Mouse (Mus musculus) T-helper 2 cell (primary cell): ENCODE results near the gene BC030867.
"Not testable (repeated sequence)": the region's sequence is repeated elsewhere in the genome, so short reads cannot be mapped to it uniquely, and the experiment has no call there.

ENCODE experiments used
- in situ Hi-C: fragments of 300-600 bp; cut with MboI, MseI; formaldehyde crosslinking; loops from one replicate; pipeline ENCODE4 v1.15.1; 2025; ENCODE audit warnings: high pct_unique_total_duplicates

BC030867 gene

DNA sequence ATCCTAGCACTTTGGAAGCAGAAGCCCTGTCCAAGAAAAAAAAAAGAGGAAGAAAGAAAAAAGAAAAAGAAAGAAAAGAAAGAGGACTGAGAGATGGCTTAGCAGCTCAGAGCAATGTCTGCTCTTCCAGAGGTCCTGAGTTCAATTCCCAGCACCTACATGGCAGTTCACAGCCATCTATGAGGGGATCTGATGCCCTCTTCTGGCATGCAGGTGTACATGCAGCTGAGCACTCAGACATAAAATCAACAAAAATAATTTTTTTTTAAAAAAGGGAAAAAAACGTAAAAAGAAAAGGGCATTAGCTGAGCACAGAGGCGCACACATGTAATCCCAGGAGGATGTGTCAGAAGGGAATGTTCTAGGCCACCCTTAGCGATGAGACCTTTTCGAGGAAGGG is 1.8 kb upstream of the BC030867 start:
- in situ Hi-C loops: no loop called here

DNA sequence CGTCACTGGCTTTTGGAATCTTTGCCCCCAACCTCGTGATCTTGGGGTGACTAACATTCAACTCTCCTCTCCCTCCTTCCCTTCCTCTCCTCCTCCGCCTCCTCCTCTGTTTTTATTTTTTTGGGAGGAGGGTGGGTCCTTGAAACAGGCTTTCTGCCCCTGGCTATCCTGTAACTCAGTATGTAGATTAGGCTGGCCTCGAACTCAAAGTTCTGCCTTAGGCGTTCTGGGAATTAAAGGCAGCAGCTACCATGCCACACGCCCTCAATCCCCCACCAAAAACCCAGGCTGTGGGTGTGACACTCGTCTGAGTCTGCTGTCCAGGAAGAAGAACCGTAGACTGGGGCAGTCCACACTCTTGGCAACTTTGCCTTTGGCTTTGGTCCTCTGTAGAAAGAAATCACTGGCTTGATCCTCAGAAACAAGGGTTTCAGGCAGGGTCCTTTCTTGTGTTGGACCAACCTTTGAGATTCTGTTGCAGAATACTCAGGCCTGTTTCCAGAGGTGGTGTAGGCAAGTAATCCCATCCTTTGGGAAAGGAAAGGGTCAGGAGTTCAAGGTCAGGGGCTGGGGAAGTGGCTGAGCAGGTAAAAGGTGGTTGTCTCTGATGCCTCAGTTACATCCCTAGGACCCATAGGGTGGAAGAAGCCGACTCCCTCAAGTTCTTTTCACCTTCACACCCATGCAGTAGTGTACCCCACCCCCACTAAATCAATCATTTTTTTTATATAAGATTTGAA is 839 bp downstream of the BC030867 start:
- in situ Hi-C loops: no loop called here

DNA sequence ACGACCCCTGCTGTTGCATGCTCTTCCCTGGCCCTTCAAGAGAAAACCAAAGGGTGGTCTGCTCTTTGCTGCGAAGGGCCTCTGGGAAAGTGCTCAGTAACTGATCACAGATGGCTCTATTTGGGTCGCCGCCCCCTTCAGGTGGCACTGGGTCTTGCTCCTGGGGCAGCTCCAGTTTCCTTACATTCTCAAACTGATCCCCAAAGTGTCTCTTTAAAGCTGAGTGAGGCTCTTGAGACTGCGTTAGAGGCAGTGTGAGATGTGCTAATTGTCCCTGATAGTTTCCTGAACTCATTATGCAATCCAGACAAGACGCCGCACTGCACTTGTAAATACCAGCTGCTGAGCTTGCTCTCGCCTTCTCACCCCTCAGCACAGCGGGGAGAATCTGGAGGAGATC is 8.8 kb downstream of the BC030867 start:
- in situ Hi-C loops: no loop called here

DNA sequence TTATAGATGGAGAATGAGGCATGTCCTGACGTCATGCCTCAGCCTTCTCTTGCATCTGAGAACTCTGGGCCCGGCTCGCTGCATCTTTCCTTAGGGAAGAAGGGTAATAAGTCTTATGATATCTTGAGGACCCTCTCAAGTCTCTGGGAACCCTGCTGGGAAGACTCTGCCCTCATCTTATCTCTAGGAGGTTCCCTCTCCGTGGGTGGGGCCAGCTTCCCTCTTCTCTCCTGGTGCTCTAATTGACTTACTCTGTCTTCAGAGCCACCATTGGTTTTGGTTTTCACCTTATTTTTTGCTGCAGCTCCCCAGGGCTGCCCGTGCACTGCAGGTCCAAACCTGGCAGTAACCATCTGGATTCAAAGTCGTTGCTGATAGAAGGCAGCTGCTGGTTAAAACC is 9.4 kb downstream of the BC030867 start:
- in situ Hi-C loops: no loop called here

DNA sequence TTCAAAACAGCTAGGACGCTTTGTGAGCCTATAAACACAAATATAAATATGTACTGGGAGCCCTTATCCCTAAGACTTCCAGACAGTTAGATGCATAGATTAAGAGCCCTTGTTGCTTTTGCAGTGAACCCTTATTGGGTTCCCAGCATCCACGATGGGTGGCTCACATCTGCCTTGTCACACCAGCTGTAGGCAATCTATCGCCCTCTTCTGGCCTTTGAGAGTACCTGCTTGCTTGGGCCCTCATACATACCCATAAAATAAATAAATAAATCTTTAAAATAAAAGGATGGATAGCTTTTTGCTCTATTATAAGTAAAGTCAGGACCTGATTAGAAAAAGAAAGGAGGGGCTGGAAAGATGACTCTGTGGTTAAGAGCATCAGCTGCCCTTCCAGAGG is 9.8 kb downstream of the BC030867 start:
- in situ Hi-C loops: no loop called here

DNA sequence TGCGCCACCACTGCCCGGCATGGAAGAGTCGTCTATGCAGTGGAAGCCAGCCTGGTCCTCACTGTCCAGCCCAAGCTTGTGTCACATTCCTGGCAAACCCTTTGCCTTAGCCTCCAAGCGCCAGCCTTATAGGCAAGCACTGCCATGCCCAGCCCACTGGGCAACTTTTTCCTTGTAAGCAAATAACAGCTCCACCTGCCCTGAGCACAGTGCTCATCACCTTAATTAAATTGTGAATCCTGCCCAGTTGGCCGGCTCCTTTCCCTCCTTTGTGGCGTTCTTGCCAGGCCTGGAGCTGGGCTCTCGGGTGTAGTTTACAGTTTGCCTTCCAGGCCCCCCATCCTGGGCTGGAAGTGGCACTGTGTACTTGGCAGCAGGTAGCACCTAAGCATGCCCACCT is 14.5 kb downstream of the BC030867 start:
- in situ Hi-C loops: no loop called here

DNA sequence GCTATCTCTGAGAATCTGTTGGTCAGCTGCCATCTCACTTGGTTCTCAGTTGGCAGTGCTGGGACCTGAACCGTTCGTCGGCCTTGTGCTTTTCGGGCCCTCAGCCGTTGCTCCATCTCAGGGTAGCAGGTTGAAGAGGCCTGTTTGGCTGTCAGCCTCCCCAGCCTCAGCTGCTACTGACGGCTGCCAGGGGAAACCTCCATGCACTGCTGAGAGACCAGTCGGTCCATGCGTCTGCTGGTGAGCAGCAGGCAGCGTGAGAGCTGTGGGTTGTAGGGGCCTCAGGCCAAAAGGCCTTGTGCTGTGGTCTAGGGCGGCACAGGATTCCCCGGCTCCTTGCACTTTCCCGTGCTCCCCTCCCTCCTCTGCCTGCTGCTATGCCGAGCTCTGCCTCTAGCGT is 17.1 kb downstream of the BC030867 start:
- in situ Hi-C loops: no loop called here

DNA sequence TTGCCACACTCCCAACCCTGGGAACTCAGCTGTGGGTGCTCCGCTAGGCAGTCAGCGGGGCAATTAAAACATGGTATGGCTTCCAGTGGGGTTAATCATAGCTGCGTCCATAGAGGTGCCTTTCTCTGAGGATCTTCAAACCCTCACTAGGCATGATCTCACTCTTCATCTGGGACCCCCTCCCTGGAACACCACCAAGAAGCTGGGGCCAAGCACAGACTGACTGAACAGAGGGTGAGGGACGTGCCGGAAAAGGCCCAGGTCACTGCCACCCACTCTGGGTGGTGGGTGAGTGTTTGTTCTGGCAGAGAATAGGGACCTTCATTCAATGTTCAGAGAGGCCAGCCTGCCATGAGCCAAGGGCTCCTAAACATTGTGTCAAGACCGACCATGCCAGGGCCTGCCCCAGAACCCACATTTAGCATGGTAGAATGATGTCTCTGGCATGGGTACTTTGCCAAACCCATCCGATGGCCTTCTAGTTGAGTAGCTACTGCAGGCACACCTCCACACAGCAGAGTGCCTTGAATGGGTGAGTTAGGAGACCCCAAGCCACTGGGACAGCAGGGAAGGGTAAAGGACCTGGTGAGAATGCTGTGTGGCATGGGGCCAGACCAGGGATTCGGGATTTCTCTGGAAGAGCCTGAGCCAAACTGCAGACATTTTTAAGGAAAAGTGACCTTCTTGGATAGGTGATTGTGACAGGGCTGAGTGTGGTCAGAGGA is 18.1 kb downstream of the BC030867 start:
- in situ Hi-C loops: no loop called here

DNA sequence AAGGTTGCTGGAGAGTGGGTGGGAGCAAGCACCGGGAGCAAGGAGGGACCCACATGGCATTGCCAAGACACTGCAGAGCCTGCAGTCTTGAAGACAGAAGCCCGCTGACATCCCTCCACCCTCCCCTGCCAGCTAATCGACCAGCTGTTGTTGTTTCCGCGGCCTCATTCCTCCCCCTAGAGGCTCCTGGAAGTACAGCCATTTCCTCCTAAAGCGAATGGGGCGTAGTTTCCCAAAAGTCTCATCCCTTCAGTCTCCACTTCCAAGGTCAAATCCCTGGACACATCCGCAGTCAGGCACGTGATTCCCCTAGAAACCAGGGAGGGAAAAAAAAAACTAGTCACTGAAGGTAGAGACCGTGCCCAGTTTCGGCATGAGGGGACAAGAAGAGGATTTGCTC is 18.8 kb downstream of the BC030867 start:
- in situ Hi-C loops: no loop called here

DNA sequence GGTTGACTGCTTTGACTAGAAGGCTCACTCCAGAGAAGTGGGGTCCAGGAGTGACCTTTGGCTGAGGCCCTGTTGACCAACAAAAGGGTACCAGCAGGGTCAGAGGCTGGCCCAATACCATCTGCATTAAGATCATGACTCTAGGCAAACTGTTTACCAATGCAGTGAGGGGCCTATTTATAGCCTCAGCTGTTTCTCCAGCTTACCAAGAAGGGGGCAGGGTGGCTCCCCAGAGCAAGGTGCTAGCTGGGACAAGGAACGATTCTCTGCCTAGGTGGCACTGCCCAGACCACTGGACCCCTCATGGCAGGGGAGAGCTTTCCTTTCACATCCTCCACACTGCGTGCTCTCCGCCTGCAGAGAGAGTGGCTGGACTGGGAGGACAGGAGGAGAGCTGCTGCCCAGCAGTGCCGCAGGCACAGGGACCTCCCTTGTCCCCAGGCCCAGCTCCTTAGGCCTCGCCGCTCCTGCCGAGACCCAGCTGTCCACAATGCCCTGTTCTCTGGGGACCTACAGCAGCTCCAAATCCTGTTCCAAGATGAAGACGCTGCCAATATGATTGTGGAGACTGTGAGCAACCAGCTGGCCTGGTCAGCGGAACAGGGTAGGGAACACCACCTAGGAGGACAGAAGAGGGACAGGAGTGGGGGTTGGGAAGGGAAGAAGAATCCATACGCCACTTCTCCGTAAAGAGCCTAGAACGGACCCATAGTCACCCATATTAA is 20.0 kb downstream of the BC030867 start, which contains the start of gene Asb16:
Gene Asb16, plus strand, starts transcription at position 224 of the 725 bp plus-strand sequence.
- in situ Hi-C loops: no loop called here

DNA sequence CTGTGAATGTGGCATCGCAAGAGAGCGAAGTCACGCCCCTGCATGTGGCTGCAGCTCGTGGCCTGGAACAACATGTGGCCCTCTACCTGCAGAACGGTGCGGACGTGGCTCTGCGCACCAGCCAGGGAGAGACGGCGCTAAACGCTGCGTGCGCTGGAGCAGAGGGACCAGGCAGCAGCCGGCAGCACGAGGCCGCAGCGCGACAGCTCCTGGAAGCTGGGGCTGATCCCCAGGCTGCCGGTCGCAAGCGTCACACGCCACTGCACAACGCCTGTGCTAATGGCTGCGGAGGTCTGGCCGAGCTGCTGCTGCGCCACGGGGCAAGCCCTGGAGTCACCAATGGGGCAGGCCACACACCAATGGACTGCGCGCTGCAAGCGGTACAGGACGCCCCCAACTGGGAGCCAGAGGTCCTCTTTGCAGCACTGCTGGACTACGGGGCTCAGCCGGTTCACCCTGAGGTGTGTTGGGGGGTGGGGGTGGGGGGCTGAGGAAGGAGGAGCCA is 27.8 kb downstream of the BC030867 start:
- in situ Hi-C loops: no loop called here

DNA sequence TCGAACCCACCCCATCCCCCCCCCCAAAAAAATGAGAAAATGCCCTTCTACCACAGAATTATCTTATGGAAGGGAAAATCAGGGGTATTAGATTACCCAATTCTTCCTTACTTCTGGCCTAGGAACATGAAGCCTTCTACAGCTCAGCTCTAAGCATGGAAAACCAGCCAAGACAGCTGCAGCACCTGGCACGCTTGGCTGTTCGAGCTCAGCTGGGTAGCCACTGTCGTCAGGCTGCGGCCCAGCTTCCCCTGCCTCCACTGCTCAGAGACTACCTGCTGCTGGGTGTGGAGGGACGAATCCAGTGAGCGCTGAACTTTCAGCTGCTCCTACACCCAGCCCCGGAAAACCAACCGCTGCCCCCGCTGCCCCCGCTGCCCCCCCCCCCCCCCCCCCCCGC is 29.1 kb downstream of the BC030867 start:
- in situ Hi-C loops: no loop called here

DNA sequence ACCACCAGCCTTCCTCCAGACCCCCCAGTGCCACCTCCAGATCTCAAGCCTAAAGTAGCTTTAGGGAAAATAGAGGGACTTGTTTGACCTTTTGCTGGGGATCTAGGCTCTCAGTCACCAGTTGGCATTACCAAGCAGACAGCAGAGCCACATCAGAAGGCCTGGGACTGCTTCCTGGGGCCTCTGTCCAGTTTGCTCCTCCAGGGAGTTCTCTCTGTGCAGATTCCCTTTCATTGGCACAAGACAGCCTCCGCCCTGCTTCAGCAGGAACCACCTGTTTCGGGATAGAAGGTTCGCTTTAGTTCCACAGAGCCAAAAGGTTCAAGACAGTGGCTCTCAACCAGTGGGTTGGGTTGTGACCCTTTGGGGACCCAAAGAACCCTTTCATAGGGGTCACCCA is 30.9 kb downstream of the BC030867 start:
- in situ Hi-C loops: no loop called here

DNA sequence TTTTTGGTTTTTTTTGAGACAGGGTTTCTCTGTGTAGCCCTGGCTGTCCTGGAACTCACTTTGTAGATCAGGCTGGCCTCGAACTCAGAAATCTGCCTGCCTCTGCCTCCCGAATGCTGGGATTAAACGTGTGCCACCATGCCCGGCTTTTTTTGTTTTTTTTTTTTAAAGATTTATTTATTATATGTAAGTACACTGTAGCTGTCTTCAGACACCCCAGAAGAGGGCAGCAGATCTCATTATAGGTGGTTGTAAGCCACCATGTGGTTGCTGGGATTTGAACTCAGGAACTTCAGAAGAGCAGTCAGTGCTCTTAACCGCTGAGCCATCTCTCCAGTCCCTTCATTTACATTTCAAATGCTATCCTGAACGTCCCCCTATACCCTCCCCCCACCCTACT is 31.6 kb downstream of the BC030867 start:
- in situ Hi-C loops: not testable (repeated sequence)

DNA sequence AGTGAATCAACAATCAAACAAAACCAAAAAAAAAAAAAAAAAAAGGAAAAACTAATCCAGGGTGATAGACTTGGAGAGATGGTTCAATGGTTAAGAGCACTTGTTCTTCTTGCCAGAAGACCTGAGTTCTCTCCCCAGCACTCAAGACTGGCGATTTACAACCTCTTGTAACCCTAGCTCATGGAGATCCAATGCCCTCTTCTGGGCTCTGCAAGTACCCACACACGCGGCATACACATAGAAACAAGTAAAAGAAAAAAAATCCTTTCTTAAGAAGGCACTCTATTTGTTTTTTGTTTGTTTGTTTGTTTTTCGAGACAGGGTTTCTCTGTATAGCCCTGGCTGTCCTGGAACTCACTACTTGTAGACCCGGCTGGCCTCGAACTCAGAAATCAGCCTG is 35.2 kb downstream of the BC030867 start:
- in situ Hi-C loops: no loop called here

DNA sequence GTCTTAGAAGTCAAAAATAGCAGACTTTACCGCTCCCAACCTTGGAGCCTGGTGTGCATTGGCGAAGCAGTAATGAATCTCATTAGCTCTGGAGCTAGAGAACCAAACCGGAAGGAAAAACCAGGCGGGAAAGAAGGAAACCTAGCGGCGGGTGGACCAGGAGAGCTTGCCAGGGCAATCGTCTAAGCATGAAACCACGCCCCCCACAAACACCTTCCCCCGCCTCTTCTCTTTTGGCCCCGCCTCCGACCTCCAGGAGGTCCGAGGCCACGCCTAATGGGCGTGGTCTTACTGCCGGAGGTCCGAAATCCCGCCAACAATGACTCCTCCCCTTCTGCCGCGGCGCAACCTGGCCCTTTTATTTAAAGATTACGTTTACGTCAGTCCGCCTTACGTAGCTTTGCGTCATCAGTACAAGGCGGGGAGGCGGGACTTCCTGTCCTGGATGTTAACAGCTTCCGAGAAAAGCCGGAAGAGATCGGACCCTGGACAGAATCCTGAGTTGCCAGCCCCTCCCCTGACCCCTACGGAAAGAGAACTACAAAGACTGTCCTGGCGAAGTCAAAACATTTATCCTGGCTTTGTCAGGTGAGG is 35.9 kb downstream of the BC030867 start, which contains the start of gene Tmub2:
Gene Tmub2, plus strand, starts transcription at position 431 of the 594 bp plus-strand sequence.
- in situ Hi-C loops: no loop called here

DNA sequence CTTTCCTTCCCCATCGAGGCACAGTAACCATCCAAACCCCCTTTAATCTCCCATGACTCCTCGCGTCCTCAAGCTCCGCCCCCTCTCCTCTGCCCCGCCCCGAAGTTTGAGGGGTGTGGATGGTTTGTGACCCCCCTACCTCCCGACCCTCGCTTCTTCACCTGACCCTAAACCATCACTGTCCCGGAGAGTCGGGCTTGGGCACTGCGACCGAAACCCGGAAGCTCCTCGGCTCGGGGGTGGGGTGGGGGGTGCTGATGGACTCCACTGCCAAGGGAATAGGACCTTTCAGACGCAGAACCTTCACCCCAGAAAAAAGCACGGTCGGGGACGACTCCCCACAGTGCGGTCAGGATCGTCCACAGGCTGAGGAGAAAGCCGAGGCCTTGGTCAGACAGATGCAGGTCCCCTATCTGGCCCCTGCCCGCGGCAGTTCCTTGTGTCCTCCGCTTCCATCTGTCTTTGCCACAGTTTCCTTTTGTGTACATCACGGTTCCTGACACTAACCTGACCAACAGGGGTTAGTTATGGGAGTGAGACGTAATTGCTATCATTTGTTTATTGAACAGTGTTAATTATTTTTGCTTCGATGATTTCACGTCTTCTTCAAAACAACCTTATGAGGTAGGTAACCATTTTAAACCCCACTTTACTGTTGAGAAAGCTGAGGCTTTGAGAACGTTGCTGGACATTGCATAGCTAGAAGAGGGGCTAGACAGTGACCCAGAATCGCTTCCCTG is 36.6 kb downstream of the BC030867 start:
- in situ Hi-C loops: no loop called here

DNA sequence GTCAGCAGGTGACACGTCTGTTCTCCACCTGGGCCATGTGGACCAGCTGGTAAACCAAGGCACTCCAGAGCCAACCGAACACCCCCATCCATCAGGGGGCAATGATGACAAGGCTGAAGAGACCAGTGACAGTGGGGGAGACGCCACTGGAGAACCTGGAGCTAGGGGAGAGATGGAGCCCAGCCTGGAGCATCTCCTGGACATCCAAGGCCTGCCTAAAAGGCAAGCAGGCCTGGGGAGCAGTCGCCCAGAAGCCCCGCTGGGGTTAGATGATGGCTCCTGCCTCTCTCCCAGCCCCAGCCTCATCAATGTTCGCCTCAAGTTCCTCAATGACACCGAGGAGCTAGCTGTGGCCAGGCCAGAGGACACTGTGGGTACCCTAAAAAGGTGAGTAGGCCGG is 38.8 kb downstream of the BC030867 start:
- in situ Hi-C loops: no loop called here

DNA sequence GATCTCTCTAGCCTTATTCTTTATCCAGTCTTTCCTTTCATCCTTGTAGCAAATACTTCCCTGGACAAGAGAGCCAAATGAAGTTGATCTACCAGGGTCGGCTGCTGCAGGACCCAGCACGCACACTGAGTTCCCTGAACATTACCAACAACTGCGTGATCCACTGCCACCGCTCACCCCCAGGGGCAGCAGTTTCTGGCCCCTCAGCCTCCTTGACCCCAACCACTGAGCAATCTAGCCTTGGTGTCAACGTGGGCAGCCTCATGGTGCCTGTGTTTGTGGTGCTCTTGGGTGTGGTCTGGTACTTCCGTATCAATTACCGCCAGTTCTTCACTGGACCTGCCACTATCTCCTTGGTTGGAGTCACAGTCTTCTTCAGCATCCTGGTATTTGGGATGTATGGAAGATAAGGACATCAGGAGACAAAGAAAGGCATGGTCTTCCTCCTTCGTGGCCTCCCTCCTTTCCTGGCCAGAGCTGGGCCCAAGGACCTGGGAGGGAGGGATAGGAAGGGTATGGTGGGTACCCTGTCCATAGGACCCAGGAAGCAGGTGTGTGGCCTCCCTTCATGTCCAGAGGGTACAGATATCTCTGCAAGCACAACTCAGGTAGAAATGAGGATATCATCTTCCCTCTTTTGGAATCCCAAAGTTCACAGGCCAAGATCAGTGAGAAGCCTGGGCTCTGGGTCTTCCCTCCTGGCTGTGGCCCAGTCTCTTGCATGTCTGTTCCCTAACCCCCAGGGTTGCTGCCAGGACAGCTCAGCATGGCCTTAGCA is 39.5 kb downstream of the BC030867 start:
- in situ Hi-C loops: no loop called here

DNA sequence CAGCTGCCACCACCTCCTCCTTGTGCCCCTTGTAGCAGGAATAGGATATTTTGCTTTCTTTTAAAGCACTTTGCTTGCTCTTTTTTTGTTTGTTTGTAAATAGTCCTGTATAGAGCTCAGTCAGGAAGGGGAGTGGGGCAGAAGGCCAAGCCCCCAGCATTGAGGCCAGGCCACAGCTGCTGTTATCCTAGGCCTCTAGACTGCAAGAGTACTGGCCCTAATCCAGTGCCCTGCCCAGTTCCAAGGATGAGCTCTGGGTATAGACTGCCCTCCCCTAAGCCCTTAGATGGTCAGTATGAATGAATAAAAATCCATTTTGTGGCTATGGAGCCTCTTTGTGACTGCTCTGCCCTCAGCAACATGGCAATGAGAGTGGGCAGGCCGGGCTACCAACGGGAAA is 40.2 kb downstream of the BC030867 start:
- in situ Hi-C loops: no loop called here
